Mouse (Mus musculus): ENCODE measurements at regions not wholly inside any gene's neighbourhood (a gene's known extent, or its start where the extent isn't known, plus 50 kb on each side); places are given as distances from the start of the nearest gene placed in this dataset.

DNA sequence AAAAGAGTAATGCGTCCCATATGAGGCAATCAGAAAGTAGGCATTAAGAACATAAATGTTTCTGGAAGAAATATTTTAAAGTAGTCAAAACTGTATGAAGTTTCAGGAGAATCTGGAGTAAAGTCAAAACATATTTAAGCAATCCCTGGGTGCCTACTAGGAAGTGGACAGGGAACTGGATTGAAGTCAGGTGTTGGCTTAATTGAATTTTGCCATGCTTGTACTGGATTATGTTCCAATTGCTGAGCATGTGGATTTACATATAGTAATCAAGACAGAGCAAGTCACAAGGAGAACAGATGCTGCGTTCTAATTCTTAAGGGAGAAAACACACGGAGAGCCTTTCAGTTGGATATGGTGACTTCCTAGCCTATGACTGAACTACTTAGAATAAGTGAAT lies 259.8 kb upstream of the Robo2 start:
- Histone ChIP-seq H3K9me3 (ENCODE audit: low read length) (no peaks in the 10 kb centered on the region), H3K4me3 (ENCODE audit: low read length) (no peak overlapping the region), H3K4me1 (ENCODE audit: insufficient read depth, low read length) (no peaks in the 10 kb centered on the region), H3K36me3 (ENCODE audit: insufficient read depth, low read length) (no peaks in the 10 kb centered on the region), H3K27ac (no peak overlapping the region), H3K9ac (replicated peaks; ENCODE audit: low read length) (no peak overlapping the region), H3K27me3 (ENCODE audit: insufficient read depth, low read length) (no peaks in the 10 kb centered on the region), H3K4me2 (ENCODE audit: low read depth, low read length) (no peak overlapping the region)
- no peak for TF ChIP-seq CTCF (IDR thresholded peaks at IDR 0.05; ENCODE audit: low read depth)
- WGBS, result 74% methylated on average over 3 of the region's 3 CpGs
- ATAC-seq (no peak), DNase-seq (ENCODE audit: low spot score) (no peak)

DNA sequence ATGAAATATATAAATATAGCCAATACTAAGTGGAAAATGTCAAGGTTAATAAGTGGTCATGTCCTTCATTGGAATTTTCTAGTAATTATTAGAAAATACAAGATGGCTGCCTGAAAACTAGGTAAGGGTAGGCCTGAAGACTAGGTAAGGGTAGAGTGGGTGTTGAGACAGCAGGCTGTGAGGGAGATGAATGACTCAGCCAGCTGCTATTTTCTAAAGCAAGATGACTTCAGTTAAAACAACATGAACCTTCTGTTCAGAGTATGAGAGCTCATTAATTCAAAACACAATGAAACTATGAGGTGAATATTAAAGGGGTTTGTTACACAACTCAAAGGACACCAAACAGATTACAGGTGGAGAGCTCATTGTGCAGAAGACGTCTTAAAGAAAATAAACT lies 252.7 kb upstream of the Robo2 start:
- Histone ChIP-seq H3K4me2 (ENCODE audit: low read depth, low read length) (no peak overlapping the region), H3K9ac (replicated peaks; ENCODE audit: low read length) (no peak overlapping the region)

GRCm38 (mm10) chr16:74651244-74651643 lies 239.6 kb upstream of the Robo2 start:
- 63% methylated on average over 3 of the region's 3 CpGs for WGBS
- H3K4me3 ChIP-seq (ENCODE audit: low read length), result no peak overlapping the region
- H3K27ac ChIP-seq, result no peak overlapping the region
- no peak for DNase-seq (ENCODE audit: low spot score)
- no peak overlapping the region for H3K9ac ChIP-seq (replicated peaks; ENCODE audit: low read length)
- no peaks in the 10 kb centered on the region for H3K4me1 ChIP-seq (ENCODE audit: insufficient read depth, low read length)
- TF ChIP-seq CTCF (IDR thresholded peaks at IDR 0.05; ENCODE audit: low read depth), result no peak
- no peak overlapping the region for H3K4me2 ChIP-seq (ENCODE audit: low read depth, low read length)
- H3K9me3 ChIP-seq (ENCODE audit: low read length), result no peaks in the 10 kb centered on the region
- no peaks in the 10 kb centered on the region for H3K27me3 ChIP-seq (ENCODE audit: insufficient read depth, low read length)
- no peaks in the 10 kb centered on the region for H3K36me3 ChIP-seq (ENCODE audit: insufficient read depth, low read length)
- ATAC-seq, result no peak

More for the DNA sequence above, 252.7 kb upstream of the Robo2 start:
- DNase-seq (ENCODE audit: low spot score), result no peak
- Histone ChIP-seq H3K4me1 (ENCODE audit: insufficient read depth, low read length) (no peaks in the 10 kb centered on the region), H3K27ac (no peak overlapping the region), H3K36me3 (ENCODE audit: insufficient read depth, low read length) (no peaks in the 10 kb centered on the region), H3K9me3 (ENCODE audit: low read length) (no peaks in the 10 kb centered on the region), H3K4me3 (ENCODE audit: low read length) (no peak overlapping the region), H3K27me3 (ENCODE audit: insufficient read depth, low read length) (no peaks in the 10 kb centered on the region)
- no peak for ATAC-seq
- 60% methylated on average over 1 of the region's 1 CpGs for WGBS
- no peak for TF ChIP-seq CTCF (IDR thresholded peaks at IDR 0.05; ENCODE audit: low read depth)

GRCm38 (mm10) chr16:74649207-74649606 lies 237.6 kb upstream of the Robo2 start:
- WGBS, result 90% methylated on average over 2 of the region's 2 CpGs
- ATAC-seq, result no peak
- TF ChIP-seq CTCF (IDR thresholded peaks at IDR 0.05; ENCODE audit: low read depth), result no peak

DNA sequence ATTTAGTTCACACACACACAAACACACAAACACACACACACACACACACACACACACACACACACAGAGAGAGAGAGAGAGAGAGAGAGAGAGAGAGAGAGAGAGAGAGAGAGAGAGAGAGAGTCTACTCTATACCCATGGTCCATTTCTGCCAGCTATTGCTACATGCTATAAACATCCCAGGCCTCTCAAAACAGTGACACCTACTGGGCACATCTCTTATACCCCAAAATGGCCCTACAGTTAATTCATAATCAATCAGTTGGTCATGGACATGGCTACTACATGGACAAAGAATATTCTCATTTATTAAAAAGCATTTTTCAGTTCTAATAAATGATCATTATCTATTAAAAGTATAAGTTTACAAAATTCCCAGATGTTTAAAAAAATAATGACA lies 236.8 kb upstream of the Robo2 start:
- Histone ChIP-seq H3K36me3 (ENCODE audit: insufficient read depth, low read length) (no peaks in the 10 kb centered on the region), H3K9me3 (ENCODE audit: low read length) (no peaks in the 10 kb centered on the region), H3K4me1 (ENCODE audit: insufficient read depth, low read length) (no peaks in the 10 kb centered on the region), H3K4me3 (ENCODE audit: low read length) (no peak overlapping the region), H3K27me3 (ENCODE audit: insufficient read depth, low read length) (no peaks in the 10 kb centered on the region), H3K9ac (replicated peaks; ENCODE audit: low read length) (no peak overlapping the region), H3K4me2 (ENCODE audit: low read depth, low read length) (no peak overlapping the region), H3K27ac (no peak overlapping the region)
- DNase-seq (ENCODE audit: low spot score) (no peak), ATAC-seq (no peak)
- no peak for TF ChIP-seq CTCF (IDR thresholded peaks at IDR 0.05; ENCODE audit: low read depth)

More at GRCm38 (mm10) chr16:74649207-74649606, 237.6 kb upstream of the Robo2 start:
- Histone ChIP-seq H3K36me3 (ENCODE audit: insufficient read depth, low read length) (no peaks in the 10 kb centered on the region), H3K27ac (no peak overlapping the region), H3K9ac (replicated peaks; ENCODE audit: low read length) (no peak overlapping the region), H3K4me2 (ENCODE audit: low read depth, low read length) (no peak overlapping the region), H3K4me1 (ENCODE audit: insufficient read depth, low read length) (no peaks in the 10 kb centered on the region), H3K9me3 (ENCODE audit: low read length) (no peaks in the 10 kb centered on the region), H3K4me3 (ENCODE audit: low read length) (no peak overlapping the region), H3K27me3 (ENCODE audit: insufficient read depth, low read length) (no peaks in the 10 kb centered on the region)
- DNase-seq (ENCODE audit: low spot score), result no peak

GRCm38 (mm10) chr16:74644750-74645366 lies 233.2 kb upstream of the Robo2 start:
- WGBS, result 34% methylated on average over 10 of the region's 10 CpGs
- no peak overlapping the region for H3K4me3 ChIP-seq (ENCODE audit: low read length)
- no peaks in the 10 kb centered on the region for H3K4me1 ChIP-seq (ENCODE audit: insufficient read depth, low read length)
- no peak for DNase-seq (ENCODE audit: low spot score)
- no peak overlapping the region for H3K4me2 ChIP-seq (ENCODE audit: low read depth, low read length)
- H3K9me3 ChIP-seq (ENCODE audit: low read length), result no peaks in the 10 kb centered on the region
- no peak for ATAC-seq
- no peak overlapping the region for H3K27ac ChIP-seq
- no peaks in the 10 kb centered on the region for H3K36me3 ChIP-seq (ENCODE audit: insufficient read depth, low read length)
- H3K27me3 ChIP-seq (ENCODE audit: insufficient read depth, low read length), result no peaks in the 10 kb centered on the region
- H3K9ac ChIP-seq (replicated peaks; ENCODE audit: low read length), result no peak overlapping the region
- no peak for TF ChIP-seq CTCF (IDR thresholded peaks at IDR 0.05; ENCODE audit: low read depth)

GRCm38 (mm10) chr16:74639805-74640204 lies 228.2 kb upstream of the Robo2 start:
- 88% methylated on average over 7 of the region's 7 CpGs for WGBS
- Histone ChIP-seq H3K4me2 (ENCODE audit: low read depth, low read length) (no peak overlapping the region), H3K27me3 (ENCODE audit: insufficient read depth, low read length) (no peaks in the 10 kb centered on the region), H3K4me3 (ENCODE audit: low read length) (no peak overlapping the region), H3K36me3 (ENCODE audit: insufficient read depth, low read length) (no peaks in the 10 kb centered on the region), H3K9ac (replicated peaks; ENCODE audit: low read length) (no peak overlapping the region), H3K27ac (no peak overlapping the region), H3K9me3 (ENCODE audit: low read length) (no peaks in the 10 kb centered on the region), H3K4me1 (ENCODE audit: insufficient read depth, low read length) (no peaks in the 10 kb centered on the region)
- TF ChIP-seq CTCF (IDR thresholded peaks at IDR 0.05; ENCODE audit: low read depth), result no peak
- ATAC-seq, result no peak
- no peak for DNase-seq (ENCODE audit: low spot score)
